Mouse (Mus musculus) ES-E14 (cell line): ENCODE data around the gene Rnpepl1. TPM values are rescaled to one million over a fixed set of nuclear protein-coding genes. Genes with fewer than 3 reads are reported as not detected.
A peak's percentile ranks its signal among the peaks of the same experiment; 100 is the strongest.

Source experiments
- DNase-seq: peaks from one replicate; pipeline ENCODE4 v3.0.0-alpha.2; 2013; ENCODE audit warnings: low read depth, low spot score
- H3K27ac ChIP-seq: 2 replicates; pipeline ENCODE4 v1.5.1; 2012; ENCODE audit warnings: low read depth, mild to moderate bottlenecking, low read length, moderate library complexity, mixed read lengths; ENCODE audit not compliant: poor library complexity, insufficient read depth, severe bottlenecking
- H3K36me3 ChIP-seq: 2 replicates; pipeline ENCODE4 v1.6.1; 2012; ENCODE audit warnings: mild to moderate bottlenecking, low read length, moderate library complexity, mixed read lengths; ENCODE audit not compliant: control insufficient read depth, poor library complexity, insufficient read depth, severe bottlenecking
- H3K4me1 ChIP-seq, 2 experiments: fragments of 150-350 bp in 1 of 2; sonication (generic) in 1 of 2; 2 replicates each; pipeline ENCODE4 v1.6.1; 2012; ENCODE audit warnings: low read length in 2 of 2, mild to moderate bottlenecking in 1 of 2, mixed read lengths in 1 of 2; ENCODE audit not compliant: control insufficient read depth in 2 of 2, insufficient read depth in 2 of 2, poor library complexity in 1 of 2
- H3K4me3 ChIP-seq, 2 experiments: fragments of 150-350 bp in 1 of 2; sonication (generic) in 1 of 2; 2 replicates each; pipeline ENCODE4 v1.5.1; 2012; ENCODE audit warnings: low read length in 2 of 2, low read depth in 1 of 2, mild to moderate bottlenecking in 1 of 2, mixed read lengths in 1 of 2; ENCODE audit not compliant: insufficient read depth in 1 of 2, poor library complexity in 1 of 2, severe bottlenecking in 1 of 2
- H3K9ac ChIP-seq: 2 replicates; pipeline ENCODE4 v1.6.1; 2012; ENCODE audit warnings: low read depth, mild to moderate bottlenecking, low read length, mixed read lengths; ENCODE audit not compliant: poor library complexity, insufficient read depth, severe bottlenecking
- H3K9me3 ChIP-seq: fragments of 150-350 bp; sonication (generic); 2 replicates; pipeline ENCODE4 v1.6.1; 2012; ENCODE audit warnings: low read depth, mild to moderate bottlenecking, low read length; ENCODE audit not compliant: control insufficient read depth, insufficient read depth
- CHD2 ChIP-seq: IDR thresholded peaks from 2 replicates; pipeline ENCODE4 v1.6.1; 2014; ENCODE audit warnings: mild to moderate bottlenecking, low read depth, low read length, inconsistent platforms
- HCFC1 ChIP-seq: IDR thresholded peaks from 2 replicates; pipeline ENCODE4 v1.6.1; 2012; ENCODE audit warnings: low read length, inconsistent platforms, borderline replicate concordance; ENCODE audit not compliant: insufficient read depth
- MAFK ChIP-seq: IDR thresholded peaks from 2 replicates; pipeline ENCODE4 v1.6.1; 2014; ENCODE audit warnings: mild to moderate bottlenecking, low read depth, low read length, inconsistent platforms; ENCODE audit not compliant: insufficient read depth
- ZC3H11A ChIP-seq: IDR thresholded peaks from 2 replicates; pipeline ENCODE4 v1.6.1; 2012; ENCODE audit warnings: low read depth, mild to moderate bottlenecking, inconsistent platforms, low read length, borderline replicate concordance
- ZNF384 ChIP-seq: IDR thresholded peaks from 2 replicates; pipeline ENCODE4 v1.6.1; 2012; ENCODE audit warnings: low read depth, low read length, inconsistent platforms
- in situ Hi-C, 2 experiments: fragments of 600-800 bp; cut with MboI; formaldehyde crosslinking; loops; one replicate each; pipeline ENCODE4 v1.15.1; 2025; ENCODE audit warnings: low sequenced_read_pairs in 2 of 2, inconsistent platforms in 1 of 2; ENCODE audit not compliant: unreplicated experiment in 2 of 2
- total RNA-seq: library from RNA; depleted of rRNA; stranded (reverse); fragments of 300-350 nt; gene quantifications from 2 replicates; pipeline ENCODE4 v1.2.3, GENCODE M21; 2012

The Rnpepl1 gene
- total RNA-seq, 1 experiment = 15.8 TPM

GRCm38 (mm10) chr1:92934182-92934827 lies 23.7 kb downstream of the Rnpepl1 start, which contains the start of gene Capn10:
Gene Capn10, plus strand, starts transcription at chr1:92934376.
- Histone ChIP-seq H3K4me3 (peak within 1 kb of the TSS; percentile 72 to 77), H3K27ac (peak within 1 kb of the TSS; percentile 45; the same call in 1 of the 2 replicates), H3K9ac (peak within 1 kb of the TSS; percentile 74), H3K36me3 (peaks cover 7% of the 10 kb centered on the region; the same call in 1 of the 2 replicates), H3K9me3 (no peaks in the 10 kb centered on the region), H3K4me1 (peaks cover 0 to 3% of the 10 kb centered on the region in 2 experiments; a peak in 1 of 4 replicates)
- TF ChIP-seq HCFC1 (peak; percentile 69; the same call in 1 of the 2 replicates), ZNF384 (no peak), CHD2 (peak; percentile 29; the same call in 1 of the 2 replicates), MAFK (no peak)
- in situ Hi-C loops = no loop called here
- DNase-seq = peak; percentile 92

GRCm38 (mm10) chr1:92935054-92935962 lies 24.7 kb downstream of the Rnpepl1 start:
- no peaks in the 10 kb centered on the region for H3K9me3 ChIP-seq
- H3K9ac ChIP-seq = peak overlapping the region; percentile 74
- H3K4me1 ChIP-seq = peaks cover 0 to 3% of the 10 kb centered on the region in 2 experiments; a peak in 1 of 4 replicates
- H3K4me3 ChIP-seq = peak overlapping the region; percentile 72 to 77
- TF ChIP-seq ZNF384 (0 out of 2 replicates have a peak, but pooled peaks have one; percentile 57), CHD2 (no peak)
- H3K36me3 ChIP-seq = peaks cover 14% of the 10 kb centered on the region; the same call in 1 of the 2 replicates
- no peak overlapping the region for H3K27ac ChIP-seq
- in situ Hi-C loops = no loop called here
- DNase-seq = no peak

DNA sequence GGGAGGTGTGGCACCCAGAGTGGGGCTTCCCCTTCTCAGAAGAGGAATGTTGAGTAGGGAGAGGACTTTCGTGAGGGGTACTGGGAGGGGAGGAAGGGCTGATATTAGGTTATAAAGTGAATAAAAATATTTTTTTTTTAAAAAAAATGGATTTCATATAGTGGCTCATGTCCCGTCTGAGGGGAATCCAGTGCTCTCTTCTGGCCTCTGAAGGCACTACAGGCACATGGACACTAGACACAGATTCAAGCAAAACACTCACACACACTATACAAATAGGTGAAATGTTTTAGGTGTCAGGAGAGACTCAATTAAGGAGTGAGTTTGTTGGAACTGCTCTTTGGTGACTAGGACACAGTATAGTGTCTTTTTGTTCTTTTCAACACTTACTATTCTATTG lies 25.4 kb downstream of the Rnpepl1 start:
- peaks cover 14% of the 10 kb centered on the region; the same call in 1 of the 2 replicates for H3K36me3 ChIP-seq
- in situ Hi-C loops = no loop called here
- DNase-seq = no peak
- H3K9ac ChIP-seq = no peak overlapping the region
- H3K4me3 ChIP-seq = no peak overlapping the region
- no peaks in the 10 kb centered on the region for H3K9me3 ChIP-seq
- no peak for TF ChIP-seq HCFC1
- no peak for TF ChIP-seq ZNF384
- TF ChIP-seq MAFK = no peak
- no peak for TF ChIP-seq ZC3H11A
- TF ChIP-seq CHD2 = no peak
- no peak overlapping the region for H3K27ac ChIP-seq
- H3K4me1 ChIP-seq = peaks cover 0 to 3% of the 10 kb centered on the region in 2 experiments; a peak in 1 of 4 replicates

DNA sequence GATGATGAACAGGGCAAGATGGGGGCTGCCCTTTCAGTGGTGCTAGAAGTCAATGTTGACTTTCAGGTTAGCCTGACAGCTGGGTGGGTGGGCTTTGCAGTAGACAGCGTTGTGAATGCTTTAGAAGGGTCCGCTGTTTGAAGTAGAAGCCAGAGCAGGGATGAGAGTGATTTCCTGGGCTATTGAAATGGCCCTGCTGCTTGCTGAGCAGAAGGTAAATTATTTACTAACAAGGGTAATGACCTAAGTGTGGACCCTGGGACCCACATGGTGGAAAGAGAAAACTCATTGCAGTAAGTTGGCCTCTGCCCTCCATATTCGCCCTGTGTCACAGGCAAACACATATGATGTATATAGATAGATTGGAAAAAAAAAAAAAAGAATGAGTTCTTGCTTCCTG lies 25.9 kb downstream of the Rnpepl1 start:
- TF ChIP-seq CHD2 = no peak
- TF ChIP-seq ZC3H11A = no peak
- TF ChIP-seq MAFK = no peak
- no peak for TF ChIP-seq ZNF384
- TF ChIP-seq HCFC1 = no peak
- in situ Hi-C loops = no loop called here
- Histone ChIP-seq H3K9ac (no peak overlapping the region), H3K9me3 (no peaks in the 10 kb centered on the region), H3K36me3 (peaks cover 15% of the 10 kb centered on the region; the same call in 1 of the 2 replicates), H3K4me3 (no peak overlapping the region), H3K4me1 (peaks cover 0 to 3% of the 10 kb centered on the region in 2 experiments; a peak in 1 of 4 replicates), H3K27ac (no peak overlapping the region)
- DNase-seq = no peak
